Comparison of ENCODE assay signal across 12 mouse cellular contexts in genomic region chr3:84474981-84475775, GRCm38 (mm10).
"Had no signal": no experiment of that assay in that cellular context is flagged by ENCODE, and none has a peak within 500 bp of the region (broad histone marks: within the 10 kb centered on the region; RNA-seq: fewer than 3 reads in every experiment).

No protein-coding gene starts in this region.

- H3K27ac ChIP-seq: kidney, embryonic 15.5 days; limb, embryonic 15.5 days; lung, embryonic 15.5 days; midbrain, embryonic 12.5 days; stomach, embryonic 15.5 days had no signal

- DNase-seq: kidney, adult 2 months; kidney, postnatal 25 days; right cerebral cortex, postnatal 14 days; thymus, adult 18-20 months; thymus, postnatal 14 days had no signal

- H3K4me3 ChIP-seq: kidney, embryonic 15.5 days; limb, embryonic 15.5 days; lung, embryonic 15.5 days; midbrain, embryonic 12.5 days; stomach, embryonic 15.5 days had no signal

- H3K9ac ChIP-seq: kidney, embryonic 15.5 days; limb, embryonic 15.5 days; lung, embryonic 15.5 days; midbrain, embryonic 12.5 days; stomach, embryonic 15.5 days had no signal

- H3K36me3 ChIP-seq: kidney, embryonic 15.5 days; limb, embryonic 15.5 days; lung, embryonic 15.5 days; midbrain, embryonic 12.5 days; stomach, embryonic 15.5 days had no signal

- H3K4me2 ChIP-seq: kidney, embryonic 15.5 days; limb, embryonic 15.5 days; lung, embryonic 15.5 days; midbrain, embryonic 12.5 days; stomach, embryonic 15.5 days had no signal

- H3K9me3 ChIP-seq: kidney, embryonic 15.5 days; limb, embryonic 15.5 days; lung, embryonic 15.5 days; midbrain, embryonic 12.5 days; stomach, embryonic 15.5 days had no signal

- ATAC-seq: intestine, embryonic 16.5 days; midbrain, embryonic 16.5 days had no signal
